Comparison of ENCODE assay signal across 13 mouse cellular contexts in genomic region chr2:31132682-31133081, GRCm38 (mm10). TPM values are rescaled to one million over a fixed set of nuclear protein-coding genes. Genes with fewer than 3 reads are reported as not detected.
DNase-seq lines count a peak whose midpoint lies in the region; ATAC-seq and TF ChIP-seq lines count a peak whose summit lies in the region.
"Had no signal": no experiment of that assay in that cellular context is flagged by ENCODE, and none has a peak within 500 bp of the region (broad histone marks: within the 10 kb centered on the region; RNA-seq: fewer than 3 reads in every experiment).

No protein-coding gene starts in this region.

- ATAC-seq in kidney, embryonic 14.5 days (ENCODE audit: low FRiP score, low TSS enrichment): peak; percentile 66

- no peaks in the 10 kb centered on the region for H3K36me3 ChIP-seq in kidney, embryonic 14.5 days (ENCODE audit: control insufficient read depth, insufficient read depth, low read length)
- no peaks in the 10 kb centered on the region for H3K36me3 ChIP-seq in kidney, adult 2 months (ENCODE audit: control insufficient read depth, insufficient read depth, low read length)
- H3K36me3 ChIP-seq: limb, embryonic 13.5 days had no signal

- WGBS in kidney, embryonic 14.5 days: 37% methylated on average over 8 of the region's 8 CpGs
- 54% methylated on average over 8 of the region's 8 CpGs for WGBS in kidney, adult 2 months

- H3K27ac ChIP-seq in kidney, embryonic 14.5 days (ENCODE audit: low read depth, low read length): no peak overlapping the region; the same call in 1 of the 2 replicates
- no peak overlapping the region for H3K27ac ChIP-seq in kidney, adult 2 months (ENCODE audit: insufficient read depth, low read depth, low read length)
- H3K27ac ChIP-seq: limb, embryonic 13.5 days had no signal

- TF ChIP-seq POLR2A in kidney, adult 2 months (IDR thresholded peaks at IDR 0.05; ENCODE audit: low read depth, low read length): no peak

- H3K9me3 ChIP-seq in kidney, embryonic 14.5 days (ENCODE audit: control insufficient read depth, low read length): no peaks in the 10 kb centered on the region
- H3K9me3 ChIP-seq: limb, embryonic 13.5 days had no signal

- DNase-seq in adrenal gland, postnatal 14 days: peak; percentile 50
- no peak for DNase-seq in adrenal gland, postnatal 4 days (ENCODE audit: low spot score in 2 of 2)
- no peak for DNase-seq in kidney, adult 2 months
- DNase-seq in cerebellum, adult 11 months: peak; percentile 49
- DNase-seq in heart, postnatal 4 days: peak; percentile 44
- no peak for DNase-seq in frontal cortex, postnatal 36 days (ENCODE audit: low spot score in 2 of 2)
- DNase-seq in retina, embryonic 14.5 days (ENCODE audit: low spot score): no peak
- DNase-seq: gastrocnemius, postnatal 14 days; lung, postnatal 14 days; spleen, adult 18-20 months; thymus, postnatal 14 days had no signal

- TF ChIP-seq CTCF in kidney, adult 2 months (conservative IDR thresholded peaks at IDR 0.05; ENCODE audit: insufficient read depth, insufficient read length, low read depth, low read length): no peak

- no peak overlapping the region for H3K4me3 ChIP-seq in kidney, embryonic 14.5 days (ENCODE audit: low read length)
- H3K4me3 ChIP-seq in kidney, adult 2 months (ENCODE audit: insufficient read depth, low read depth, low read length): no peak overlapping the region
- H3K4me3 ChIP-seq: limb, embryonic 13.5 days had no signal

- H3K27me3 ChIP-seq in kidney, embryonic 14.5 days (ENCODE audit: control insufficient read depth, insufficient read depth, low read length): no peaks in the 10 kb centered on the region
- H3K27me3 ChIP-seq in kidney, adult 2 months (replicated peaks; ENCODE audit: control insufficient read depth, insufficient read depth, low read length): no peaks in the 10 kb centered on the region
- H3K27me3 ChIP-seq: limb, embryonic 13.5 days had no signal

- H3K9ac ChIP-seq in kidney, embryonic 14.5 days (ENCODE audit: low read depth, low read length): no peak overlapping the region
- H3K9ac ChIP-seq: limb, embryonic 13.5 days had no signal

- peaks cover 38% of the 10 kb centered on the region for H3K4me1 ChIP-seq in kidney, embryonic 14.5 days (ENCODE audit: control insufficient read depth, insufficient read depth, low read length)
- H3K4me1 ChIP-seq in kidney, adult 2 months (ENCODE audit: control insufficient read depth, insufficient read depth, low read length): peaks cover 17% of the 10 kb centered on the region

- H3K4me2 ChIP-seq in kidney, embryonic 14.5 days (replicated peaks; ENCODE audit: low read depth, low read length): no peak overlapping the region
- H3K4me2 ChIP-seq: limb, embryonic 13.5 days had no signal

RNA-seq across cellular contexts. Expression of gene Fnbp1, which starts 9.1 kb away (rescaled TPM):
- 53.0 and 66.5 TPM in 2 replicates for total RNA-seq in adrenal gland, postnatal 14 days (2021)
- 10 to 100 TPM; 69.0 to 82.4 TPM for total RNA-seq in adrenal gland, postnatal 4 days (2021)
- 12.2 and 24.1 TPM in 2 replicates for polyA plus RNA-seq in kidney, embryonic 14.5 days (2014; fragmentation: Nextera tagmentation; extraction: Ambion mirVana)
- polyA plus RNA-seq in kidney, adult 2 months (2012; rRNA removed): 21.1 and 23.9 TPM in 2 replicates
- total RNA-seq in heart, postnatal 4 days (2021): 10 to 100 TPM; 52.9 to 59.1 TPM

RNA-seq across cellular contexts. Expression of gene Gpr107, which starts 19.4 kb away (rescaled TPM):
- 46.8 and 48.1 TPM in 2 replicates for total RNA-seq in adrenal gland, postnatal 14 days (2021)
- total RNA-seq in adrenal gland, postnatal 4 days (2021): 10 to 100 TPM; 62.8 to 68.3 TPM
- polyA plus RNA-seq in kidney, embryonic 14.5 days (2014; fragmentation: Nextera tagmentation; extraction: Ambion mirVana): 26.6 and 27.5 TPM in 2 replicates
- polyA plus RNA-seq in kidney, adult 2 months (2012; rRNA removed): 22.2 and 22.8 TPM in 2 replicates
- 10 to 100 TPM; 41.6 to 43.0 TPM for total RNA-seq in heart, postnatal 4 days (2021)

Comparison
In these comparisons a context has a peak if more than half of its experiments do, and no peak if none do; other contexts are left out.
1. DNase-seq: peak in adrenal gland, postnatal 14 days (single experiment), cerebellum, adult 11 months (single experiment) and heart, postnatal 4 days (single experiment); none in adrenal gland, postnatal 4 days (0 of 2), kidney, adult 2 months (single experiment), frontal cortex, postnatal 36 days (0 of 2) and retina, embryonic 14.5 days (single experiment).